Mouse (Mus musculus) spleen, adult 2 months (tissue): ENCODE measurements around the gene Adrb1. TPM values are rescaled to one million over a fixed set of nuclear protein-coding genes. Genes with fewer than 3 reads are reported as not detected.

ENCODE experiments used
- DNase-seq, 2 experiments: peaks; one replicate each; pipeline versions ENCODE4 v3.0.0 to v3.0.0-alpha.2; 2012 to 2021; ENCODE audit warnings: low spot score in 2 of 2, low read depth in 1 of 2
- H3K27ac ChIP-seq: fragments of 200-500 bp; 2 replicates; pipeline ENCODE4 v1.5.1; 2012; ENCODE audit warnings: low read length, inconsistent platforms; ENCODE audit not compliant: insufficient read depth
- H3K27me3 ChIP-seq: fragments of 200-500 bp; 2 replicates; pipeline ENCODE4 v1.6.1; 2012; ENCODE audit warnings: mild to moderate bottlenecking, moderate library complexity, low read length, inconsistent platforms; ENCODE audit not compliant: control insufficient read depth, insufficient read depth
- H3K36me3 ChIP-seq: fragments of 200-500 bp; 2 replicates; pipeline ENCODE4 v1.6.1; 2012; ENCODE audit warnings: mild to moderate bottlenecking, low read length, inconsistent platforms; ENCODE audit not compliant: control insufficient read depth, insufficient read depth
- H3K4me1 ChIP-seq: fragments of 200-500 bp; 2 replicates; pipeline ENCODE4 v1.6.1; 2011; ENCODE audit warnings: inconsistent platforms; ENCODE audit not compliant: control insufficient read depth, insufficient read depth, insufficient read length
- H3K4me3 ChIP-seq: fragments of 200-500 bp; 2 replicates; pipeline ENCODE4 v1.5.1; 2011; ENCODE audit warnings: mild to moderate bottlenecking, inconsistent platforms; ENCODE audit not compliant: insufficient read depth, insufficient read length; ENCODE audit errors: extremely low read depth
- CTCF ChIP-seq: fragments of 200-500 bp; IDR thresholded peaks from 2 replicates; pipeline ENCODE4 v1.5.1; 2011; ENCODE audit warnings: mild to moderate bottlenecking, inconsistent platforms; ENCODE audit not compliant: insufficient read depth, insufficient read length, insufficient replicate concordance; ENCODE audit errors: extremely low read depth
- POLR2A ChIP-seq: fragments of 200-500 bp; IDR thresholded peaks from 2 replicates; pipeline ENCODE4 v1.6.1; 2011; ENCODE audit warnings: low read depth, low read length, inconsistent platforms
- whole genome bisulfite sequencing: fragments of 180-500 bp; shearing (Covaris S2); methylation state at CpG from one replicate; pipeline ENCODE4 v1.1.7; 2018; 5-methylcytosine and 5-hydroxymethylcytosine counted together
- polyA plus RNA-seq: library from polyadenylated mRNA; depleted of rRNA; stranded (reverse); fragments of >200 nt; gene quantifications from 2 replicates; pipeline ENCODE4 v1.2.3, GENCODE M21; 2012

Adrb1 gene
- polyA plus RNA-seq, 1 experiment, result 7.7 TPM

DNA sequence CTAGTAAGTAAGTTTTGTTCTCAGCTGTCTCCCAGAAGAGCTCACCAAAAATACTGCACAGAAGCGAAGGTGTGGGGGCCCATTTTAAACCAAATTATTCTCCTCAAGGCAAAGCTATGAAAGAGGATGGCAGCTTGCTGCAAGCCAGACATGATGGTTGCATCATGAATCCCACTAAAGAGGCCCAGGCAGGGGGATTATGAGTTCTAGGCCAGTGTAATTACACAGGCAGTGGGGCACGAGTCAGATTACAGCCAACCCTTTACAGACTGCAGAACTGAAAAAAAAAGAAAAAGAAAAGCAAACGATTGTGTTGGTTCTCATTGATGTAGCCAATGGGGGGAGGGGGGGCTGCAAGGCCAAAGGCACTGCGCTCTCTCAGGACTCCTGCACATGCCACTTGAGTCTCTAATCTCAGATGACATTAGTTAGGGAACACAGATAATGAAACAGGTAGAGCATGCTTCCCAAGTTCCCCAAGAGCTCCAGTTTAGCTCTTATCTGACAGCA lies 7.3 kb upstream of the Adrb1 start:
- WGBS, result 72% methylated on average over 4 of the region's 4 CpGs
- Histone ChIP-seq H3K27ac (no peak overlapping the region), H3K4me1 (no peaks in the 10 kb centered on the region), H3K27me3 (0 out of 2 replicates have a peak, but pooled peaks cover 4% of the 10 kb centered on the region), H3K36me3 (no peaks in the 10 kb centered on the region), H3K4me3 (no peak overlapping the region)
- no peak for DNase-seq
- no peak for TF ChIP-seq CTCF
- TF ChIP-seq POLR2A, result no peak

DNA sequence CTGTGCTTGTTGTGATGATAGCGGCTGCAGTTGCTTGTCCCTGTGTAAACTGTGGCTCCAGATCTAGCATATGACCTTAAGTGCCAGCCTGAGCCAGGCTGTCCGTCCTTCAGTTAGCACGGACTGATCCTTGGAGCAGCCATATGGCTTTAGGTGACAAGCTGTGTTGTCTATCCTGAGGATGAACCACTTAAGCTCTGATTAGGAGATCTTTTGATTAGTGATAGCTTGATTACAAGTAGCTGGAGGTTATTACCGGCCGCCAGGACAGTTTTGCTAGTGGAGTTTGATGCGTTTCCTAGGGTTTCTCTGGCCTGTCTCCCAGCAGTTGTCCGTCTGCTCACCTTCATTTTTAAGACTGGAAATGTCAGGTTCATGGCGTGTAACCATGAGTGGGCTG lies 4.0 kb upstream of the Adrb1 start:
- 88% methylated on average over 8 of the region's 8 CpGs for WGBS
- no peaks in the 10 kb centered on the region for H3K36me3 ChIP-seq
- H3K27ac ChIP-seq, result no peak overlapping the region
- no peak overlapping the region for H3K4me3 ChIP-seq
- peaks cover 9% of the 10 kb centered on the region for H3K4me1 ChIP-seq
- DNase-seq, result no peak
- peaks cover 27% of the 10 kb centered on the region for H3K27me3 ChIP-seq
- TF ChIP-seq POLR2A (no peak), CTCF (no peak)

GRCm38 (mm10) chr19:56720882-56721281 lies 1.1 kb upstream of the Adrb1 start:
- Histone ChIP-seq H3K27ac (no peak overlapping the region), H3K4me3 (no peak overlapping the region), H3K36me3 (no peaks in the 10 kb centered on the region), H3K4me1 (peaks cover 12% of the 10 kb centered on the region), H3K27me3 (peaks cover 33% of the 10 kb centered on the region)
- WGBS, result 27% methylated on average over 13 of the region's 13 CpGs
- TF ChIP-seq POLR2A (no peak), CTCF (no peak)
- DNase-seq, result no peak

GRCm38 (mm10) chr19:56722291-56722707 lies 300 bp downstream of the Adrb1 start:
- no peak for DNase-seq
- H3K27me3 ChIP-seq, result peaks cover 32% of the 10 kb centered on the region
- 4% methylated on average over 36 of the region's 48 CpGs for WGBS
- TF ChIP-seq CTCF, result no peak
- no peak for TF ChIP-seq POLR2A
- peak overlapping the region; percentile 14; the same call in 1 of the 2 replicates for H3K27ac ChIP-seq
- no peaks in the 10 kb centered on the region for H3K36me3 ChIP-seq
- peaks cover 12% of the 10 kb centered on the region for H3K4me1 ChIP-seq
- peak overlapping the region; percentile 53; the same call in 1 of the 2 replicates for H3K4me3 ChIP-seq

- Histone ChIP-seq H3K36me3 (no peaks in the 10 kb centered on the region), H3K27me3 (peaks cover 34% of the 10 kb centered on the region), H3K4me3 (peak overlapping the region; percentile 53), H3K4me1 (peaks cover 12% of the 10 kb centered on the region), H3K27ac (peak overlapping the region; percentile 14)
- TF ChIP-seq CTCF, result no peak
- TF ChIP-seq POLR2A, result no peak
- no peak for DNase-seq
- WGBS, result 6% methylated on average over 69 of the region's 69 CpGs
Observed at GRCm38 (mm10) chr19:56722711-56723330, 822 bp downstream of the Adrb1 start.

DNA sequence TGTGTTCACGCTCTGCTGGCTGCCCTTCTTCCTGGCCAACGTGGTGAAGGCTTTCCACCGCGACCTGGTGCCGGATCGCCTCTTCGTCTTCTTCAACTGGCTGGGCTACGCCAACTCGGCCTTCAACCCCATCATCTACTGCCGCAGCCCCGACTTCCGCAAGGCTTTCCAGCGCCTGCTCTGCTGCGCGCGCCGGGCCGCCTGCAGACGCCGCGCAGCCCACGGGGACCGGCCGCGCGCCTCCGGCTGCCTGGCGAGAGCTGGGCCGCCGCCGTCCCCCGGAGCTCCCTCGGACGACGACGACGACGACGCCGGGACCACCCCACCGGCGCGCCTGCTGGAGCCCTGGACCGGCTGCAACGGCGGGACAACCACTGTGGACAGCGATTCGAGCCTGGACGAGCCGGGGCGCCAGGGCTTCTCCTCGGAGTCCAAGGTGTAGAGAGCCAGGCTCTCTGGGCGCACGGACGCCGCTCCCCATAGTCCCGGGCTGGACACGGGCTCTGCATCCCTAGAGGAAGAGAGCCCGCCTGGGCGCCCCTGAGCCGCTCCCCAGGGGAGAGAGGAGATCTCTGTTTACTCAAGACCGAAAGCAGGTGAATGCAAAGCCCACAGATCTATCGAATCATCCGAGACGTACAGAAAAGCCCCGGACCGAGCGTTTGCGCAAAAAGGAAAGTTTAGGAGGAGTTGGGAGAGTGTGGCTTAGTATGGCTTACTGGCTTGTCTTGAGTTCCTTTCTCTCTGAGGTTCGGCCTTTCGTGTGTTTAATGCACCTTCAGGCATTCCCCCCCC lies 1.5 kb downstream of the Adrb1 start:
- Histone ChIP-seq H3K4me1 (peaks cover 12% of the 10 kb centered on the region), H3K36me3 (no peaks in the 10 kb centered on the region), H3K27me3 (peaks cover 34% of the 10 kb centered on the region), H3K4me3 (peak overlapping the region; percentile 53; the same call in 1 of the 2 replicates), H3K27ac (peak overlapping the region; percentile 14; the same call in 1 of the 2 replicates)
- no peak for DNase-seq
- TF ChIP-seq POLR2A, result no peak
- no peak for TF ChIP-seq CTCF
- 2% methylated on average over 64 of the region's 71 CpGs for WGBS
